Mouse (Mus musculus): Measurements from ENCODE around the gene Ccdc134.
"Not testable (repeated sequence)": the region's sequence is repeated elsewhere in the genome, so short reads cannot be mapped to it uniquely, and the experiment has no call there.

Gene Ccdc134

GRCm38 (mm10) chr15:82127426-82128374 lies at the start of gene Ccdc134:
Ccdc134 (plus strand) TSS chr15:82127922.
- peak; percentile 94 to 96 for DNase-seq (ENCODE audit: low spot score in 2 of 2)

DNA sequence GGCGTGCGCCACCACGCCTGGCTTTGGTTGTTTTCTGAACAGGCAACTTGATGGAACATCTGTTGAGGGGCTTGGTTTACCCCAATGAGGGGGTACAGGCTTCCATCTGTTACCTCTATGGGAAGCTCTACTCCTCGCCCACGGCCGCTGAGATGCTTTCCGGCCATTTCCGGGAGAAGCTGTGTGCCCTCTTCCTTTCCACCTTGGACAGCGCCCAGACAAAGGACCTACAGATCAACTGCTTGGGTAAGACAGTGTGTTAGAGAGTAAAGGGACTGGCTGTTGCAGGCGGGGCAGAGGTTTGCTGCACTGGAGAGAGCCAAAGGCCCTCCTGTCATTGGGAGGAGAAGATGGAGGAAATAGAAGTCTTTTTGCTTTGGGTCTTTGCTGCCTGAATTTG lies 47.8 kb upstream of the Ccdc134 start:
- no peak for DNase-seq (ENCODE audit: low spot score in 2 of 2)

DNA sequence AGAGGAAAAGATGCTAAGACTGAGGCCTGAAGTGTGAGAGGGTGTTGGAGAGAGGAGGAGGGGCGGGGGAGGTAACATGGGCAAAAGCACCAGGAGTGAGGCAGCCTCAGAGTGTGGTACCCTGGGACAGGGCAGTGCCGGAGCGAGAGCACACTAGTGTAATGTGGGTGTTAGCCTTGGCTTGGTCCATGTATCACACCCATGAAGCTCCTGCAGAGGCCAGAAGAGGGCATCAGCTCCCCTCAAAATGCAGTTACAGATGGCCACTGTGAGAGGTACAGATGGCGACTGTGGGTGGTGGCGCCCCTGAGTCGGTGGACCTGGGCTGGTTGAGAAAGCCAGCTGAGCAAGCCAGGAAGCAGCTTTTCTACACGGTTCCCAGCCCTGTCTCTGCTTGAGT lies 46.6 kb upstream of the Ccdc134 start:
- DNase-seq (ENCODE audit: low spot score in 2 of 2): peak; percentile 66 to 72

GRCm38 (mm10) chr15:82085606-82086005 lies 42.1 kb upstream of the Ccdc134 start:
- peak in 1 of 2 experiments; percentile 55 for DNase-seq (ENCODE audit: low spot score in 2 of 2)

DNA sequence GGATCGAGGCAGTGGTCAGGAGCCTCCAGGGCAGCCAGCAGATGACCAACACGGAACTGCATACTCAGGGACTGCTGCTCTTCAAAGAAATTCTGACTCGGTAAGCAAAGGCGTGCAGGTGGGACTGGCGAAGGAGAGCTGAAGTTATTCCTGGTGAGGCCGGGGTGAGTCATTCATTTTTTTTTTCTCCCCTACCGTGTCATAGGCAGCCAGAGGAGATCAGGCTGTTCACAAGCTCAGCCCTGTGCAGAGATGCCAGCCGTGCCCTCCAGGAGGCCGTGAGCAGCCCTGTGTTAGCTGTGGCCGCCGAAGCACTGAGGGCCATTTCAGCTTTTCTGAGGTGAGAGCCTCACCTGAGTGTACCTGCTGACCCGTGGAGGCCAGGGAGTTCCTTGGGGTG lies 41.6 kb upstream of the Ccdc134 start:
- peak in 1 of 2 experiments; percentile 34 for DNase-seq (ENCODE audit: low spot score in 2 of 2)

- DNase-seq (ENCODE audit: low spot score in 2 of 2): peak in 1 of 2 experiments; percentile 29
These were observed 40.5 kb upstream of the Ccdc134 start for GRCm38 (mm10) chr15:82087266-82087665.

GRCm38 (mm10) chr15:82091061-82091460 lies 36.7 kb upstream of the Ccdc134 start:
- no peak for DNase-seq (ENCODE audit: low spot score in 2 of 2)

DNA sequence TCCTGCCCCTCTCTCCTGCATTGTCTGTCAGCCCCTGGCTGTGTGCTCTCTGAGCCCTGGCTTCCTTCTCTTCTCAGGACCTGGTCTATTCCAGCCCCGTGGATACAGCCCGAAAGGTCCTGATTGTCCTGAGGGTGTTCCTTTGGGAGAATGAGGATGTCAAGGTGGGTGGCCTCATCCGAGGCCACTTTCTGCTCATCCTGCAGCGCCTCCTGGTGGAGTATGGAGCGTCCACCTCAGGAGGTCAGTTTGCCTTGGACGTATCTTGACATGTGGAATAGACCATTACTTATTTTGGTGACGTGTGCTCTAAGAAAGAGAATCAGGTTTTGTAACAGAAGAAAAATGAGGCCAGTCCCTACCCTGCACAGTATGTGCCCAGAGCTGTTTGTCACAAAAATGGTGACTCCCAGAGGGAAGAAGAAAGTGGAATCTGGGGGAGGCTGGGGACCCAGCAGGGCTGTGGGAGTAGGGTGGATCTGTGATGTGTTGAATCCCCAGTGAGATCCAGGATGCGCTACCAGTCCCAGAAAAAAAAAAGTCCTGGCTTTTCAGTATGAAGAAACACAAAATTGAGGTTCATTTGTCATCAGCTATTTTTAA lies 20.7 kb upstream of the Ccdc134 start:
- peak; percentile 37 to 64 for DNase-seq (ENCODE audit: low spot score in 2 of 2)

DNA sequence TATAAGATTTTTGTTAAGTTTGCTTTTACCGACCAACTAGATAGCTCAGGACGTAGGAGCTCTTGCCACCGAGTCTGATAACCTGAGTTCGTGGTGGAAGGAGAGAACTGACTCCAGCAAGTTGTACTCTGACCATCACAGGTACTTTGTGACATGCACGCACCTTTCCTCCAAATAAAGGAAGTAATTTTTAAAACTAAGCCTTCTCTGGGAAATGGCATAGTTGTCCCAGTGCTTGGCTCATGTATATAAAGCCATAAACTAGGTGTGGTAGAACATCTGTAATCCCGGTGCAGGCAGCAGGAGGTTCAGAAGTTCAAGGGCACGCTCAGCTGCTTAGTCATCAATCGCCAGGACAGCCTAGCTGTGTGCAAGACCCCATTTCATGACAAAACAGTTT lies 7.2 kb upstream of the Ccdc134 start:
- no peak for DNase-seq (ENCODE audit: low spot score in 2 of 2)

GRCm38 (mm10) chr15:82126690-82127089 lies 1.0 kb upstream of the Ccdc134 start:
- not testable (repeated sequence) for DNase-seq (ENCODE audit: low spot score in 2 of 2)

- no peak for DNase-seq (ENCODE audit: low spot score in 2 of 2)
These were observed 676 bp downstream of the Ccdc134 start for GRCm38 (mm10) chr15:82128398-82128797.

DNA sequence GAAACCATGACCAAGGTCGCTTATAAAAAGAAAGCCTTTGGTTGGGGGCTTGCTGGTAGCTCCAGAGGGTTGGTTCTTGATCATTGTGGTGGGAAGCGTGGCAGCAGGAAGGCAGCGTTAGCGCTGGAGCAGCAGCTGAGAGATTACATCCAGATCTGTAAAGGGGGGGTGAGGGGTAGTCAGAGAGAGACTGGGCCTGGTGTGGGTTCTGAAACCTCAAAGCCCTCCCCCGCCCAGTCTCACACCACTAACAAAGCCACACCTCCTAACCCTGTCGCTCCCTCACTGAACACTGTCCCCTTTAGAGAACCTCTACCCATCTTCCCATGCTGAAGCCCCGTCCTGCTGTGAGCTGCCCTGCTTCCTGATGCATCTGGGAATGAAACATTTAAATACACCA lies 2.9 kb downstream of the Ccdc134 start:
- no peak for DNase-seq (ENCODE audit: low spot score in 2 of 2)

GRCm38 (mm10) chr15:82135372-82135771 lies 7.7 kb downstream of the Ccdc134 start:
- DNase-seq (ENCODE audit: low spot score in 2 of 2): peak; percentile 17 to 38

DNA sequence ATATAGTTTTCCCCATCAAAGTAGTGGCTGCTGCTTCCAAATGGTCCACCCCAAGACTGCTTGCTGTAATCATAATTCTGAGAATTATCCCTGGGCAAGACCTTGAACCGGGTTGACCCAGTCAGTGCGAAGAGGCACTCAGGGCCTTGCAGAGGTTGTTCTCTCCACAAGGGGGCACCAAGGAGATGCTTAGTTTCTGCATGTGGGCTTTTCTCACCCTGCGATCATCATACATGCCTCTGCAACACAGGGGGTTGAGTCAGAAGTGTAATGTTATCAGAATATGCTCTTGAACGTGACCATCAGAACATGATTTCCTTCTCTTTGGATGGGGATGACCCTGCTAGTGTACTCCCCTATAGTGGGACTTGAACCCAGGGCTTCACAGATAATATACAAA lies 10.8 kb downstream of the Ccdc134 start:
- DNase-seq (ENCODE audit: low spot score in 2 of 2): peak in 1 of 2 experiments; percentile 22

DNA sequence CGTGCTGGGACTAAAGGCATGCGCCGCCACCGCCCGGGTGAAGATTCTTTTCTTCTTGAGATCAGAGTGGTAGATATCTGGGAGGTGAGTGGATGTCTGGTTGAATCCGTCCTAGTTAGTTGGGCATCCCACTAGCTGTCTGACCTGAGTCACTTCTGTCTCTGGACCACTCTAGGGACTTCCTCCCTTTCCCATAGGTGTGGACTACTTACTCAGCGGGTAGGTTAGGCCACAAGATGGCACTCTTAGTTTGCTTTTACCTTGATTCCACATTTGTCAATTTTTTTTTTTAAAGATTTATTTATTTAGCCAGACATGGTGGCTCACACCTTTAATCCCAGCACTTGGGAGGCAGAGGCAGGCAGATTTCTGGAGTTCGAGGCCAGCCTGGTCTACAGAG lies 11.5 kb downstream of the Ccdc134 start:
- DNase-seq (ENCODE audit: low spot score in 2 of 2): no peak

- DNase-seq (ENCODE audit: low spot score in 2 of 2): no peak
These were observed 12.6 kb downstream of the Ccdc134 start for GRCm38 (mm10) chr15:82140355-82140754.

GRCm38 (mm10) chr15:82144157-82144556 lies 16.4 kb downstream of the Ccdc134 start:
- DNase-seq (ENCODE audit: low spot score in 2 of 2): no peak

GRCm38 (mm10) chr15:82145408-82145807 lies 17.7 kb downstream of the Ccdc134 start:
- DNase-seq (ENCODE audit: low spot score in 2 of 2): no peak

DNA sequence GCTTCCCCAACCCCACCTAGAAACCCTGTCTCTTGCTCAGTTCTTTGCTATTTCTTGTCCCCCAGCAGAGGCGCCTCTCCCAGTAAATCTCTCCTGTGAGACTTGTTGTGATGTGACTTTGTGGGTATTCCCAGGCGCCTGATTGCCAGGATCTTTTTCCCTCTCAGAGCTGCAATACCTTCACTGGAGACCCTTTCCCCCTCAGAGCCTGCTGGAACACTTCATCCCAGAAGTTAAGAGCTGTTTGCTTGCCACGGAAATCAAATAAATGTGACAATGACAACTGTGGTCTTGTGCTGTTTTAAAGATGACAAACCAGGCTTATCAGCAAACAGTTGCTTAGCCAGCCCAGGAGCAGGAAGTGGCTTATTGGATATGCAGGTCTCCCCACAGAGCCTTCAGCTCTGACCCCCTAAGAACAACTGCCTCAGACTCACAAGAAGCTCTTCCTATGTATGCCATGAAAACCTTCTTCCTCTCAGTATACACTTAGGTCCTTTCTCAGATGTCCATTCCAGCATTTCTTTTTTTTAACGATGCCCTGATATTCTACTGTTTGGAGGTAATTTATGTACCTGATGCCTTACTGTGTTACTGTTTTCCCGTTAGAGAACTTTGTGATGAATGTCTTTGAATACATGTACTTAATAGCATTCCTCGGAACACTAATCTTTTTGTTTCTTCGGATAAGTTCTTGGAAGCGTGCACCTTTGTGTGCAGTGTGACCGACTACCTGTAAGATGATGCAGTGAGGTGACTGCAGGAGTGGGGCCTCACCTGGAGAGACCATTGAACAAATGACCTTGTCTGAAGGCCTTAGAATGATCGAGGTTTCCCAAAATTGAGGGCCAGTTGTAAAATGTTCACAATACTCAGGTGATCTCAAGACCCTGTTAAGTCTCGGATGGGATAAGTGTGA lies 18.4 kb downstream of the Ccdc134 start:
- DNase-seq (ENCODE audit: low spot score in 2 of 2): no peak

- peak; percentile 99 to 100 for DNase-seq (ENCODE audit: low spot score in 2 of 2)
These were observed 19.3 kb downstream of the Ccdc134 start, which contains the start of gene Srebf2 for GRCm38 (mm10) chr15:82146770-82147610. Srebf2 (plus strand) TSS chr15:82147181.

DNA sequence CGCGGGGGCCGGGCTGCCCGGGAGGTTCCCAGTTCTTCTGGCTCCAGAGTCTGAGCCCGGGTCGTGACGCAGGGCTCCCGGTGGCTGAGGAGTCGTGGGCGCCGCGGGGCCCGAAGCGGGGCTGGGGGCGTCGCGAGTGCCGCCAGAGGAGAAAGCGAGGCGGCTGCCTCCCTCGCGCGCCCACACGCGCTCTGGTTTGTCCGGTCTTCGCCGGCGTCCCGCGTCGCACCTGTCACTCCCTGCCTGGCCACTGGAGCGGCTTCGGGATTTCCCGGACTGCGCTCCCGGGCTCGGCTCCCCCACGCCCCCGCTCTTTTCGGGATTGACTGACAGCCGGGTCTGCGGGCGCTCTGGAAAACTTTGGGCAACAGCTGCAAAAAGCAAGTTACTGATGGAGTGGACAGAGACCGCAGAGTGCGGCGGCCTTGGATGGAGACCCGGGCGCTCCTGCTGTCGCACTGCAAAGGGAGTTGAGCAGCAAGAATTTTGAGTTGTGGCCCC lies 19.9 kb downstream of the Ccdc134 start:
- peak; percentile 49 to 61 for DNase-seq (ENCODE audit: low spot score in 2 of 2)
